Mouse (Mus musculus): Measurements from ENCODE around the gene Txnrd2.
A peak's percentile ranks its signal among the peaks of the same experiment; 100 is the strongest.

Txnrd2 gene

DNA sequence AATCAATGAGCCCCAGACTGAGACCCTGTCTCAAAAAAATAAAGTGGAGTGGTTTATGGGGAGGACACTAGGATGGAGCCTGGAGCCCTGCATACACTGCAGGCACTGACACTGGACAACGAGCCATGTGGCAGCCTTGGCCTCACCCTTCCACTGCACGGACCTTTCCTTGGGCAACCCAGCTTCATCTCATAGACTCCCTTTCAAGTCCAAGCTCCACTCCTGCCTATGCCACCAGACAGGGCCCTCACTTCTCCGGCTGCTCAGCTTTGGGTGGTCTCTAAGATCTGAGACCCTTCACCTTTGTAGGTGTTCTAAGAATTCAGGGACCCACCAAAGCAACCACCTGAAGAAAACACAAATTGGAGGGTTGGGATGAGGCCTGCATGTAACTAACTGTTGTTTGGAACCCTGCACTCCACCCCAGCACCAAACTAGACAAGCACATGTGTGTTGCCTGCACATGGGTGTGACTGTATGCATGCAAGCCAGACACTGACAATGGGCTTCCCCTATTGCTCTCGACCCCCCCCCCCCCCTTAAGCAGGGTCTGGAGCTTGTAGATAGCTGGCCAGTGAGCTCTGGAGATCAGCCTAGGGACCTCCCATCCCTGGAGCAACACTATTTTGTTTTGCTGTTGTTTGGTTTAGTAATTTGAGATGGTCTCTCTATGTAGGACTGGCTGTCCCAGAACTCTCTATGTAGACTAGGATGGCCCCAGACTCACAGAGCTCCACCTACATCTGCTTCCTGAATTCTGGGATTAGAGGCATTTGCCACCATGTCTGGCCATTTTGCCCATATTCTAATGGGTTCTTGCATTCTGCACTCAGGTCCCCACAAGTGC is 7.2 kb upstream of the Txnrd2 start:
- DNase-seq (ENCODE audit: low spot score) = no peak

DNA sequence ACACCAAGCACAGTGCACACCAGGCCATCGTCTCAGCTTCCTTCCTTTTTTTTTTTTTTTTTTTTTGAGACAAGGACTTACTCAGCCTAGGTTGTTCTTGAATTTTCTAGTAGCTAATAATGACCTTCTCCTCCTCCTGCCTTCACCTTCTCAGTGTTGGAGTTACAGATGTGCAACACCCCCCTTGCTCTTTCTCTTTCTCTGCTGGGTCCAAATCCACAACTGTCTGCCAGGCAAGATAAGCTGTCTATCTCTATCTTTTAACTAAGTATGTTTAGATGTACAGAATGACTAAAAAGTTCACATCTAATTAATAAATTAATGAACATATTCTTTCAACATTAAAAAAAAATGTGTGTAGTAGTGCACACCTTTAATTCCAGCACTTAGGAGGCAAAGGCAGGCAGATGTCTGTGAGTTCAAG is 6.6 kb upstream of the Txnrd2 start:
- DNase-seq (ENCODE audit: low spot score) = no peak

DNA sequence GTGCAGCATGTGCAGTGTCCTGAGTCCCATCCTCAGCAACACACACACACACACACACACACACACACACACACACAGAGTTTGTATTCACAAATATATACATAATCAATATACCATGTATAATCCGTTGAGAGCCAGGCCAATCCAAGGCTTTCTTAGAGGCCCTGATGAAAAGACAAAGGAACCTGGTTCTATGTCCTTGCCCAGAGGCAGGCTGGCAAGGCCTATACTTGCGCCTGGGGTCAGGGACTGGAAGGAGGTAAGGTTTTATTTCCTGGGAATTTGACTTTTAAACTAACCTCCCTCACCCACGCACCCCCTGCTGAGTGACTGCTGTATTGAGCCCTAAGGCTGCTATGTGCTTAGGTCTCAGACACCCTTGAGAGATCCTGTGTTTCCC is 5.6 kb upstream of the Txnrd2 start:
- no peak for DNase-seq (ENCODE audit: low spot score)

- no peak for DNase-seq (ENCODE audit: low spot score)
Observed at GRCm38 (mm10) chr16:18423203-18423914, 2.8 kb upstream of the Txnrd2 start.

- DNase-seq (ENCODE audit: low spot score) = no peak
Observed at GRCm38 (mm10) chr16:18423915-18424265, 2.3 kb upstream of the Txnrd2 start.

DNA sequence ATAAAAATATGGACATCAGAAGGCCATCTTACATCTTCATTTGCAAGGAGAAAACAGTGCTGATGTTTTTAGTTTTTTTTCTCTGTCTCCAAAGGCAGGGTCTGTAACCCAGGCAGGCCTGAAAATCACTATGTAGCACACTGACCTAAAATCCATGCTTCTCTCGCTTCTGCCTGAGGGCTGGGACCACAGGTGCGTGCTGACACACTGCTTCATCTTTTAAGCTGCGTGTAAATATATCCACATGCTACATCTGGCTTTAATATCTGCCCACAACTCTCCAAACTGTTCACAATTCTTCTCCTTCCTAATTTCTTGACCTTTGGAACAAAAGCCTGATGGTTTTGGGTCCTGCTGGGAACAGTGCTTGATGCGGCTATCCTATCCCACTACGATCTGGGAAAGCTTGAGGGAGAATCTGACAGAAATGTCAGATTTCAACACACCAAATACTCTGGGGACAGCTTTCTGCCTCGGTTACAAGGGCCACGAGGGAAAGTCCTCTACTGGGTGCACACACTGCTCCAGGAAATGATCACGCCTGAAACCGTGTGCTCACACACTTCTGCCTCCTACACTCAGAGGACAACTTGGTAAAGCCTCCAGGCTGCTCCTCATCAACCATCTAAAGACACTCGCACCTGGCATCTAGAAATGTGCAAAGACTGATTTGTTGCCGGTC is 1.7 kb upstream of the Txnrd2 start:
- no peak for DNase-seq (ENCODE audit: low spot score)

GRCm38 (mm10) chr16:18425475-18426214 is 539 bp upstream of the Txnrd2 start:
- DNase-seq (ENCODE audit: low spot score) = no peak

- DNase-seq (ENCODE audit: low spot score) = no peak
Observed at GRCm38 (mm10) chr16:18426802-18427280, 657 bp downstream of the Txnrd2 start, which contains the start of gene Comt. Gene Comt, minus strand, starts transcription at chr16:18426852.

- DNase-seq (ENCODE audit: low spot score) = no peak
Observed at GRCm38 (mm10) chr16:18428011-18428515, 1.9 kb downstream of the Txnrd2 start.

GRCm38 (mm10) chr16:18428516-18429042 is 2.4 kb downstream of the Txnrd2 start:
- DNase-seq (ENCODE audit: low spot score) = no peak

- no peak for DNase-seq (ENCODE audit: low spot score)
Observed at GRCm38 (mm10) chr16:18429641-18430040, 3.5 kb downstream of the Txnrd2 start.

- DNase-seq (ENCODE audit: low spot score) = no peak
Observed at GRCm38 (mm10) chr16:18430641-18431212, 4.5 kb downstream of the Txnrd2 start.

GRCm38 (mm10) chr16:18433341-18433920 is 7.2 kb downstream of the Txnrd2 start:
- DNase-seq (ENCODE audit: low spot score) = no peak

- no peak for DNase-seq (ENCODE audit: low spot score)
Observed at GRCm38 (mm10) chr16:18436128-18436527, 9.9 kb downstream of the Txnrd2 start.

DNA sequence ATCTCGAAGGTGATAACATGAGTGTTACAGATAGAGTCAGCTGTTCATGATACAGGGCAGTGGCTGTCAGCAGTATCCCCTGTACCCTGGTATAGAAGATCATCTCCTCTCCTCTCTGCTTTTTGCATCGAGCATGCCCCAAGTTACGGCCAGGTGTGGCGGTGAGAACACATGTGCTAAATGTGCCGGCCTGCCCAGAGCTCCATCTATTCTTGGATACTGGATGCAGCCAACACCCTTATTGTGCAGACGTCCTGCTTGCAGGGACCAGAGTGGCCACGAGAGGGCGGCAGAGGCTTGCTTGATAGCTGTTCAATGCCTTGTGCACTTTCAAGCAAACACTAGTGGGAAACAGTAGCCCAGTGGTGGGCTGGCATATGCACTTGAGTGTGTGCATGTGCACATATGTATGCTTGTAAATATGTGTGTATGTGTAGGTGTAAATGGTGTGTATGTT is 17.2 kb downstream of the Txnrd2 start:
- DNase-seq (ENCODE audit: low spot score) = peak; percentile 99

DNA sequence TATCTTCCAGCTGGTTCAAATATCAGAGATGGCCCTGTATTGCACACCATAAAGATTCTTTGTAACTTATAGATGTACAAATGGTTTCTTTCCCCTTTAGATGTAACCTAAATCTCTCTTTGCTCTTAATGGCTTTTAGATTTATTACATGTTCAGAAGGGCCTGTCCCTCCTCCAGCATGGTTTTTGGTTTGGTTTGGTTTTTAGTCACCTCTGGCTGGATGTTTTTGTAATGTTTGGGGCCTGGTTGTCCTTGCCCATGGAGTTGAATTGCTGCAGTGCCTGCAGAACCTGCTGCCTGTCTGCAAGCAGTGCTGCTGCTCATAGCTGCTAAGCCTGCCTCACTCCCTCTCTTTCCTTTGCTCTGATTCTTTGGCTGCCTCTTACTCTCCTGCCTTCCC is 21.1 kb downstream of the Txnrd2 start:
- DNase-seq (ENCODE audit: low spot score) = no peak

GRCm38 (mm10) chr16:18448104-18448503 is 21.9 kb downstream of the Txnrd2 start:
- no peak for DNase-seq (ENCODE audit: low spot score)

DNA sequence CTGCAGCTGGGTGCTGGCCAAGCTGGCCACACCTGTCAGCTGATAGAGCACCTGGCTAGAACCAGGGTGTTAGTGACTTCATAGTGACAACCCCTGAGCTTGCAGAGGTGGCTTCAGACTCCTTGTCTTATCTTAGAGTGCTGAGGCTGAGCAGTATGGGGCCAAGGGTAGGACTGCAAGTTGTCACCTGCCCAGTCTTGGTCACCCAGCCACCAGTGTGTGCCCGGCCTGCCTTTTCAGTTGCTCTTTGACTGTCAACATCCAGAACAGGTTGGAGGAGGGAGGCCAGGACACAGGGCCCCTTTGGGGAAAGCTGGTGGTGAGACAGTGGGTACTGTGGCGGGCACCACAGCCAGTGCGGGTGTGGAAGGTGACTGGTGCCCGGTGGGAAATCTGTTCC is 22.8 kb downstream of the Txnrd2 start:
- no peak for DNase-seq (ENCODE audit: low spot score)

DNA sequence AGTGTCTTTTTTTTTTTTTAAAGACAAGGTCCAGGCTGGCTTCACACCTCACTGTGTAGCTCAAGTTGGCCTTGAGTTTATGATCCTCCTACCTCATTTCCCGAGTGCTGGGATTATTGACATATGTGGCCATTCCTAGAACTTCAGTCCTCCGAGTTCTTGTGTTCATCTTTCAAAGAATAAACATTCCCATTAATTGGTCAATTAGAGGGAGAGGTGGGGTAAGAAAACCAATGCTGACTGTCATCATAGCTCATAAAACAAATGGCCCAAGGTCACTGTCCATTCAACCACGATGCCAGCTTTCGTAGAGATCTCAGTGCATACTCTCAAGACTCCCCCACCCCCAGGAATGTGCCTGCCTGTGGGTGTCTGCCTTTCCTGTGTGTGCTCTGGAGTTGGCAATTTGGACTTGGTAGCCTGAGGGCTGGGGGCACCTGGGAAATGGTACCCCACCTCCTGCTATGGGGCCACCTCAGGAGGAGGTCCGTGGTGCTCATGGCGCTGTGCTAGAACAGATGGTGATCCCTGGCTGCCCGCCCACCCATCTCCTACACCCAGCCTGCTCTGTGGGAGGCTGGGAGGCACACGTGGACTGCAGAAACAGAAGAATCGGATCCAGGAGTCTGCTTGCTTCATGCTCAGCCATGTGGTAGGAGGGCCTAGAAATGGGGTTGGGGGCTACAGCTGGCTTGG is 25.4 kb downstream of the Txnrd2 start:
- DNase-seq (ENCODE audit: low spot score) = peak; percentile 78

GRCm38 (mm10) chr16:18452361-18452862 is 26.2 kb downstream of the Txnrd2 start:
- DNase-seq (ENCODE audit: low spot score) = peak; percentile 49
